Mouse (Mus musculus) liver, embryonic 11.5 days (tissue): ENCODE results near the gene Bmpr1a. TPM values are rescaled to one million over a fixed set of nuclear protein-coding genes. Genes with fewer than 3 reads are reported as not detected.
A peak's percentile ranks its signal among the peaks of the same experiment; 100 is the strongest.

ENCODE experiments used
- ATAC-seq: fragments of 200-750 bp; cut with Nextera tagmentation; replicated peaks from 2 replicates; pipeline ENCODE4 v1.8.0; 2017; ENCODE audit warnings: moderate number of reproducible peaks, mild to moderate bottlenecking, moderate TSS enrichment, moderate library complexity; ENCODE audit not compliant: low FRiP score
- DNase-seq: peaks from one replicate; pipeline ENCODE4 v3.0.0-alpha.2; 2017; ENCODE audit warnings: low spot score
- H3K27ac ChIP-seq: fragments of 300-500 bp; sonication (generic); 2 replicates; pipeline ENCODE4 v1.5.1; 2014; ENCODE audit warnings: mild to moderate bottlenecking, low read depth, low read length, control low read depth
- H3K27me3 ChIP-seq: fragments of 300-500 bp; sonication (generic); replicated peaks from 2 replicates; pipeline ENCODE4 v1.6.1; 2014; ENCODE audit warnings: low read length, mixed read lengths; ENCODE audit not compliant: control insufficient read depth, insufficient read depth
- H3K36me3 ChIP-seq: fragments of 300-500 bp; sonication (generic); 2 replicates; pipeline ENCODE4 v1.6.1; 2014; ENCODE audit warnings: mild to moderate bottlenecking, low read length, moderate library complexity, mixed read lengths; ENCODE audit not compliant: control insufficient read depth, insufficient read depth
- H3K4me1 ChIP-seq: fragments of 300-500 bp; sonication (generic); replicated peaks from 2 replicates; pipeline ENCODE4 v1.6.1; 2014; ENCODE audit warnings: low read length, mixed read lengths; ENCODE audit not compliant: control insufficient read depth, insufficient read depth
- H3K4me2 ChIP-seq: fragments of 300-500 bp; sonication (generic); 2 replicates; pipeline ENCODE4 v1.6.1; 2014; ENCODE audit warnings: mild to moderate bottlenecking, control low read depth, moderate library complexity
- H3K4me3 ChIP-seq: fragments of 300-500 bp; sonication (generic); 2 replicates; pipeline ENCODE4 v1.5.1; 2014; ENCODE audit warnings: low read depth, low read length, control low read depth
- H3K9ac ChIP-seq: fragments of 300-500 bp; sonication (generic); 2 replicates; pipeline ENCODE4 v1.6.1; 2014; ENCODE audit warnings: low read depth, low read length, control low read depth
- H3K9me3 ChIP-seq: fragments of 300-500 bp; sonication (generic); 2 replicates; pipeline ENCODE4 v1.6.1; 2016; ENCODE audit warnings: low read length, inconsistent platforms, mixed read lengths; ENCODE audit not compliant: control insufficient read depth
- WGBS: fragments of 180-500 bp; shearing (Covaris S2); extraction: QIAGEN DNeasy Blood & Tissue Kit; methylation state at CpG from one replicate; pipeline ENCODE4 v1.1.7; 2014; 5-methylcytosine and 5-hydroxymethylcytosine counted together
- polyA plus RNA-seq: library from polyadenylated mRNA; unstranded; fragments of >200 nt; fragmentation: Nextera tagmentation; extraction: Ambion mirVana; gene quantifications from 2 replicates; pipeline ENCODE4 v1.2.1, GENCODE M21; 2014

Bmpr1a gene
- polyA plus RNA-seq, 1 experiment from 2014 or later: 18.0 TPM

GRCm38 (mm10) chr14:34501804-34502474, 1.2 kb downstream of the Bmpr1a start:
- Histone ChIP-seq H3K9me3 (no peaks in the 10 kb centered on the region), H3K4me3 (peak overlapping the region; percentile 83), H3K27me3 (no peaks in the 10 kb centered on the region; the same call in 1 of the 2 replicates), H3K4me1 (peaks cover 4% of the 10 kb centered on the region), H3K4me2 (peak overlapping the region; percentile 93), H3K9ac (peak overlapping the region; percentile 93), H3K36me3 (no peaks in the 10 kb centered on the region), H3K27ac (peak overlapping the region; percentile 87)
- whole genome bisulfite sequencing: under 1% methylated on average over 59 of the region's 77 CpGs
- ATAC-seq (peak; percentile 33), DNase-seq (peak; percentile 69)

- Histone ChIP-seq H3K36me3 (no peaks in the 10 kb centered on the region), H3K4me1 (peaks cover 4% of the 10 kb centered on the region), H3K4me3 (peak overlapping the region; percentile 83), H3K27me3 (no peaks in the 10 kb centered on the region; the same call in 1 of the 2 replicates), H3K9ac (peak overlapping the region; percentile 93), H3K9me3 (no peaks in the 10 kb centered on the region), H3K27ac (peak overlapping the region; percentile 87; the same call in 1 of the 2 replicates), H3K4me2 (peak overlapping the region; percentile 93)
- under 1% methylated on average over 16 of the region's 16 CpGs for WGBS
- no peak for DNase-seq
- no peak for ATAC-seq
Measured at GRCm38 (mm10) chr14:34501447-34501803, 1.7 kb downstream of the Bmpr1a start.

GRCm38 (mm10) chr14:34500309-34500708, 2.8 kb downstream of the Bmpr1a start:
- Histone ChIP-seq H3K4me3 (no peak overlapping the region), H3K4me1 (peaks cover 7% of the 10 kb centered on the region), H3K9me3 (no peaks in the 10 kb centered on the region), H3K4me2 (peak overlapping the region; percentile 1; the same call in 1 of the 2 replicates), H3K36me3 (no peaks in the 10 kb centered on the region), H3K27me3 (no peaks in the 10 kb centered on the region; the same call in 1 of the 2 replicates), H3K9ac (no peak overlapping the region), H3K27ac (no peak overlapping the region)
- no peak for DNase-seq
- ATAC-seq: no peak
- 31% methylated on average over 4 of the region's 4 CpGs for WGBS

GRCm38 (mm10) chr14:34499664-34500063, 3.5 kb downstream of the Bmpr1a start:
- H3K4me2 ChIP-seq: no peak overlapping the region
- H3K4me1 ChIP-seq: 0 out of 2 replicates have a peak, but pooled peaks cover 3% of the 10 kb centered on the region
- H3K27me3 ChIP-seq: no peaks in the 10 kb centered on the region
- H3K4me3 ChIP-seq: no peak overlapping the region
- ATAC-seq (no peak), DNase-seq (no peak)
- H3K27ac ChIP-seq: no peak overlapping the region
- no peaks in the 10 kb centered on the region for H3K36me3 ChIP-seq
- H3K9ac ChIP-seq: no peak overlapping the region
- no peaks in the 10 kb centered on the region for H3K9me3 ChIP-seq
- 75% methylated on average over 4 of the region's 4 CpGs for WGBS

GRCm38 (mm10) chr14:34497346-34497745, 5.8 kb downstream of the Bmpr1a start:
- Histone ChIP-seq H3K4me3 (no peak overlapping the region), H3K9me3 (no peaks in the 10 kb centered on the region), H3K4me1 (0 out of 2 replicates have a peak, but pooled peaks cover 3% of the 10 kb centered on the region), H3K27ac (no peak overlapping the region), H3K9ac (no peak overlapping the region), H3K36me3 (no peaks in the 10 kb centered on the region), H3K27me3 (no peaks in the 10 kb centered on the region), H3K4me2 (no peak overlapping the region; the same call in 1 of the 2 replicates)
- DNase-seq (no peak), ATAC-seq (no peak)
- 71% methylated on average over 3 of the region's 3 CpGs for WGBS

GRCm38 (mm10) chr14:34493682-34494081, 9.5 kb downstream of the Bmpr1a start:
- Histone ChIP-seq H3K9ac (no peak overlapping the region), H3K9me3 (no peaks in the 10 kb centered on the region), H3K27ac (no peak overlapping the region), H3K4me2 (no peak overlapping the region), H3K4me3 (no peak overlapping the region), H3K4me1 (0 out of 2 replicates have a peak, but pooled peaks cover 3% of the 10 kb centered on the region), H3K27me3 (no peaks in the 10 kb centered on the region), H3K36me3 (no peaks in the 10 kb centered on the region)
- WGBS: 82% methylated on average over 3 of the region's 3 CpGs
- DNase-seq (no peak), ATAC-seq (no peak)

- no peaks in the 10 kb centered on the region for H3K36me3 ChIP-seq
- WGBS: 78% methylated on average over 2 of the region's 2 CpGs
- H3K9me3 ChIP-seq: no peaks in the 10 kb centered on the region
- ATAC-seq: no peak
- H3K27ac ChIP-seq: no peak overlapping the region
- no peaks in the 10 kb centered on the region for H3K27me3 ChIP-seq
- no peak overlapping the region for H3K4me2 ChIP-seq
- no peak overlapping the region for H3K9ac ChIP-seq
- DNase-seq: no peak
- no peak overlapping the region for H3K4me3 ChIP-seq
- 0 out of 2 replicates have a peak, but pooled peaks cover 3% of the 10 kb centered on the region for H3K4me1 ChIP-seq
Measured at GRCm38 (mm10) chr14:34492688-34493087, 10.5 kb downstream of the Bmpr1a start.

GRCm38 (mm10) chr14:34490965-34491364, 12.2 kb downstream of the Bmpr1a start:
- ATAC-seq (no peak), DNase-seq (no peak)
- Histone ChIP-seq H3K9ac (no peak overlapping the region), H3K9me3 (no peaks in the 10 kb centered on the region), H3K4me1 (0 out of 2 replicates have a peak, but pooled peaks cover 3% of the 10 kb centered on the region), H3K4me3 (no peak overlapping the region), H3K27ac (no peak overlapping the region), H3K36me3 (no peaks in the 10 kb centered on the region), H3K27me3 (no peaks in the 10 kb centered on the region), H3K4me2 (no peak overlapping the region)
- WGBS: 62% methylated on average over 1 of the region's 1 CpGs

- H3K4me2 ChIP-seq: no peak overlapping the region
- H3K9me3 ChIP-seq: no peaks in the 10 kb centered on the region
- no peak for DNase-seq
- H3K27me3 ChIP-seq: no peaks in the 10 kb centered on the region
- no peaks in the 10 kb centered on the region for H3K4me1 ChIP-seq
- H3K9ac ChIP-seq: no peak overlapping the region
- no peaks in the 10 kb centered on the region for H3K36me3 ChIP-seq
- no peak overlapping the region for H3K4me3 ChIP-seq
- WGBS: 48% methylated on average over 2 of the region's 2 CpGs
- no peak overlapping the region for H3K27ac ChIP-seq
- ATAC-seq: no peak
Measured at GRCm38 (mm10) chr14:34489928-34490327, 13.2 kb downstream of the Bmpr1a start.
